Mouse (Mus musculus) embryonic facial prominence, embryonic 14.5 days (tissue): ENCODE data around the gene Srebf1. TPM values are rescaled to one million over a fixed set of nuclear protein-coding genes. Genes with fewer than 3 reads are reported as not detected.

ENCODE experiments used
- ATAC-seq: fragments of 200-750 bp; cut with Nextera tagmentation; 2 replicates; pipeline ENCODE4 v1.8.0; 2017; ENCODE audit warnings: low read depth, moderate number of reproducible peaks, moderate TSS enrichment
- DNase-seq: peaks from one replicate; pipeline ENCODE4 v3.0.0-alpha.2; 2015; ENCODE audit warnings: low spot score
- H3K27ac ChIP-seq: fragments of 300-500 bp; sonication (generic); replicated peaks from 2 replicates; pipeline ENCODE4 v1.5.1; 2014; ENCODE audit warnings: low read depth, mild to moderate bottlenecking, low read length, moderate library complexity
- H3K27me3 ChIP-seq: fragments of 300-500 bp; sonication (generic); replicated peaks from 2 replicates; pipeline ENCODE4 v1.6.1; 2014; ENCODE audit warnings: low read length; ENCODE audit not compliant: control insufficient read depth, insufficient read depth
- H3K36me3 ChIP-seq: fragments of 300-500 bp; sonication (generic); 2 replicates; pipeline ENCODE4 v1.6.1; 2014; ENCODE audit warnings: low read length, mixed read lengths; ENCODE audit not compliant: control insufficient read depth, insufficient read depth
- H3K4me1 ChIP-seq: fragments of 300-500 bp; sonication (generic); 2 replicates; pipeline ENCODE4 v1.6.1; 2014; ENCODE audit warnings: antibody characterized with exemption, low read length; ENCODE audit not compliant: control insufficient read depth, insufficient read depth
- H3K4me2 ChIP-seq: fragments of 300-500 bp; sonication (generic); 2 replicates; pipeline ENCODE4 v1.6.1; 2014; ENCODE audit warnings: low read depth, mild to moderate bottlenecking, low read length, moderate library complexity, mixed read lengths
- H3K4me3 ChIP-seq: fragments of 300-500 bp; sonication (generic); 2 replicates; pipeline ENCODE4 v1.5.1; 2014; ENCODE audit warnings: low read depth, mild to moderate bottlenecking, low read length
- H3K9ac ChIP-seq: fragments of 300-500 bp; sonication (generic); 2 replicates; pipeline ENCODE4 v1.6.1; 2014; ENCODE audit warnings: low read depth, mild to moderate bottlenecking, low read length, moderate library complexity, mixed read lengths
- H3K9me3 ChIP-seq: fragments of 300-500 bp; sonication (generic); 2 replicates; pipeline ENCODE4 v1.6.1; 2016; ENCODE audit warnings: low read length; ENCODE audit not compliant: control insufficient read depth
- WGBS: fragments of 180-500 bp; shearing (Covaris S2); extraction: QIAGEN DNeasy Blood & Tissue Kit; methylation state at CpG from one replicate; pipeline ENCODE4 v1.1.7; 2014; 5-methylcytosine and 5-hydroxymethylcytosine counted together
- polyA plus RNA-seq: library from polyadenylated mRNA; unstranded; fragments of >200 nt; fragmentation: Nextera tagmentation; extraction: Ambion mirVana; gene quantifications from 2 replicates; pipeline ENCODE4 v1.2.1, GENCODE M21; 2014

The Srebf1 gene
- polyA plus RNA-seq, 1 experiment from 2014 or later, result 58.3 TPM

DNA sequence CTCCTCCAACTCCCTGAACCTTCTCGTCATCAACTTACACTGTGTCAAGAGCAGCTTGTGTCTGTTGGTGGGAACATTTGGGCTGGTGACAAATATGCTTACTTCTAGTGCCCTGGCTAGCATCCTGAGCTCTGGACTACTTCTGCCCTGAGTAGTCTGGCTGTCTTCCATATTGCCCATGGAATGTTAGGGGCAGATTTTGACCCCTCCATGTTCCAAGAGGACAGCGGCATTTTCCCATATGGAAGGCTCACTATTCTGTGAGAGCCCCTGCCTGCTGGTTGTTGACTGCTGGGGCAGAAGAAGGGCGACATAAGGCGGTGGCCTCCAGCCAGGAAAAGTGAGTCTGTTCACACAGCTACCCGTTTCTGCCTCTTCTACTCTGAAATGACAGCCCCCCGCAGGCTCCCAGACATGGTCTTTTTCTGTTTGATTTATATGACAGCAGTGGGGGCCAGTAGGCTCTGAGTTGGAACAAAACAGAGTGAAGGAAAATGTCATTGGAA, 33.8 kb upstream of the Srebf1 start:
- H3K36me3 ChIP-seq, result peaks cover 33% of the 10 kb centered on the region
- no peak overlapping the region for H3K4me2 ChIP-seq
- H3K27me3 ChIP-seq, result no peaks in the 10 kb centered on the region
- DNase-seq, result no peak
- ATAC-seq, result no peak
- no peak overlapping the region for H3K4me3 ChIP-seq
- peaks cover 5% of the 10 kb centered on the region; the same call in 1 of the 2 replicates for H3K4me1 ChIP-seq
- H3K27ac ChIP-seq, result no peak overlapping the region
- no peak overlapping the region for H3K9ac ChIP-seq
- no peaks in the 10 kb centered on the region for H3K9me3 ChIP-seq
- 56% methylated on average over 6 of the region's 6 CpGs for WGBS

DNA sequence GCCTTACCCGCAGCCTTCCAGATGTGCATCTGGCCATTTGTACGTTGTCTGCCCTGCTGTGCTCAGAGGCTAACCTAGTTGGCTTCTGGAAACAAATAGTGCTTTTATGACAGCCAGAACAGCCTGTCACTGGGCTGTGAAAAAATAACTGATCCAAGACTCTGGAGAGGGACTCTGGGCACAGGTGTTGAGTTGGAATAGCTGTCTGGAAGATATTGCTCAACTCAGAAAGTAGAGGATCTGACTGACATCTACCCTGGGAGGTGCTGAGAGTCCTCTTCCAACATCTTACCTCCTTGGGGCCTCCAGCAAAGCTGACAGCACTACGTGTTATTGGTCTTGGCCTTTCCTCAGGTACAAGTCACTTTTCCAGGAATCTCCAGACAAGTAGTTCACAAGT, 33.3 kb upstream of the Srebf1 start:
- no peaks in the 10 kb centered on the region for H3K9me3 ChIP-seq
- peaks cover 5% of the 10 kb centered on the region; the same call in 1 of the 2 replicates for H3K4me1 ChIP-seq
- no peak overlapping the region for H3K9ac ChIP-seq
- H3K36me3 ChIP-seq, result peaks cover 38% of the 10 kb centered on the region
- ATAC-seq, result no peak
- no peak overlapping the region for H3K4me2 ChIP-seq
- 69% methylated on average over 3 of the region's 3 CpGs for WGBS
- H3K4me3 ChIP-seq, result no peak overlapping the region
- DNase-seq, result no peak
- H3K27me3 ChIP-seq, result no peaks in the 10 kb centered on the region
- H3K27ac ChIP-seq, result no peak overlapping the region

DNA sequence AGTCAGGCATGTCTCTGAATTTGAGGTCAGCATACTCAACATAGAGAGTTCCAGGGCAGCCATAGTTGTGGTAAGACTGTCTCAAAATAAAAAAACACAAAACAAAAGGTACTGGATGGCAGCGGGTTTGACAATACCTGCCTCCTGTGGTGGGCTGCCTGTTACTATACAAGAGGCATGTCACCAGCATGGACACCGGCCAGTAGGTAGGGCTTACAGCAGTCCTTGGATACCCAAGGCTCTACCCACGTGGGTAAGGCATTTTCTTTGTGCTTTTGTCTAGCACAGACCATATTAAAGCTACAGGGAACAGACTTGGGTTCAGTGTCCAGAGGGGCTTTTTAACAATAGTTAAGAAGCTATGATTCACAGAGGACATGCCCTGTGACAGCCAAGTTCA, 32.8 kb upstream of the Srebf1 start:
- no peaks in the 10 kb centered on the region for H3K9me3 ChIP-seq
- H3K27ac ChIP-seq, result no peak overlapping the region
- 64% methylated on average over 3 of the region's 3 CpGs for WGBS

DNA sequence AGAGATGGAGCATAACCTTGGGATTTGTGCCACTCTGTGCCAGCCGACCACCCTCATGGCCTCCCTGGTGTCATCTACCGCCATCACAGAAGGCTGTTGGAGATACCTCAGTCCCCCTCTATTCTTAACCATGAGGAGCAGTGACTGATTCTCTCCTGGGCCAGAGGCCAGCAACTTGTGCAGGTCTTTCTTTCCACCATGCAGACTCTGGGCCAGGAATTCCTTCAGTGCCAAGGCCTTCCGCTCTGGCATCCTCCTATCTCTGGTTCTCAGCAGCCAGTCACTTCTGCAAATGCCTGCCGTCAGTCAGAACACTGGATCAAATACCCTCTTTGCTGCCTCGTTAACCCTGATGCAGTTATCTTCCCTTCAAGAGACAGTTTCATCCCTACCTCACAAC, 31.9 kb upstream of the Srebf1 start:
- 83% methylated on average over 5 of the region's 5 CpGs for WGBS
- Histone ChIP-seq H3K9ac (no peak overlapping the region), H3K9me3 (no peaks in the 10 kb centered on the region), H3K27me3 (no peaks in the 10 kb centered on the region), H3K4me1 (peaks cover 5% of the 10 kb centered on the region; the same call in 1 of the 2 replicates), H3K36me3 (peaks cover 44% of the 10 kb centered on the region), H3K4me3 (no peak overlapping the region), H3K4me2 (no peak overlapping the region), H3K27ac (no peak overlapping the region)
- no peak for ATAC-seq
- no peak for DNase-seq

More for the DNA sequence above, 32.8 kb upstream of the Srebf1 start:
- DNase-seq (no peak), ATAC-seq (no peak)
- no peaks in the 10 kb centered on the region for H3K27me3 ChIP-seq
- peaks cover 5% of the 10 kb centered on the region; the same call in 1 of the 2 replicates for H3K4me1 ChIP-seq
- H3K4me2 ChIP-seq, result no peak overlapping the region
- H3K36me3 ChIP-seq, result peaks cover 43% of the 10 kb centered on the region
- H3K4me3 ChIP-seq, result no peak overlapping the region
- H3K9ac ChIP-seq, result no peak overlapping the region

DNA sequence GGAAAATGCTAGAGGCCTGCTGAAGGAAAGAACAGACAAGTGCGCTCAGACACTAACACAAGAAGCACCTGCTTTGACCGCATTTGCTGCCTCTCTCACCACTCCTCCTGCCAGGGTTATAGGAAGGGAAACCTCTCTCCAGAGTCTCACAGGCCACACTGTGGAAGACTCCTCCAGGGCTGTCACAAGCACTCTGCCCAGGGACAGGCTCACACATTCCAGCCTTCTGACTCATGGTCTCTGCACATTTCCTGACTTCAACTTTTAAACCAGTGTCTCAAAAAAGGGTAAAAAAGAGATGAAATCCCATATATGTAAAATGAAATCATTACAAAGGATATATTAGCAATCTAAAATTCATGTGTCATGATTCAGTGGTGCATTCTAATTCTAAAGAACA, 31.2 kb upstream of the Srebf1 start:
- Histone ChIP-seq H3K27ac (no peak overlapping the region), H3K4me1 (peaks cover 5% of the 10 kb centered on the region; the same call in 1 of the 2 replicates), H3K36me3 (peaks cover 39% of the 10 kb centered on the region), H3K4me2 (no peak overlapping the region), H3K9me3 (no peaks in the 10 kb centered on the region), H3K27me3 (no peaks in the 10 kb centered on the region), H3K9ac (no peak overlapping the region), H3K4me3 (no peak overlapping the region)
- ATAC-seq (no peak), DNase-seq (no peak)
- WGBS, result 98% methylated on average over 2 of the region's 2 CpGs

DNA sequence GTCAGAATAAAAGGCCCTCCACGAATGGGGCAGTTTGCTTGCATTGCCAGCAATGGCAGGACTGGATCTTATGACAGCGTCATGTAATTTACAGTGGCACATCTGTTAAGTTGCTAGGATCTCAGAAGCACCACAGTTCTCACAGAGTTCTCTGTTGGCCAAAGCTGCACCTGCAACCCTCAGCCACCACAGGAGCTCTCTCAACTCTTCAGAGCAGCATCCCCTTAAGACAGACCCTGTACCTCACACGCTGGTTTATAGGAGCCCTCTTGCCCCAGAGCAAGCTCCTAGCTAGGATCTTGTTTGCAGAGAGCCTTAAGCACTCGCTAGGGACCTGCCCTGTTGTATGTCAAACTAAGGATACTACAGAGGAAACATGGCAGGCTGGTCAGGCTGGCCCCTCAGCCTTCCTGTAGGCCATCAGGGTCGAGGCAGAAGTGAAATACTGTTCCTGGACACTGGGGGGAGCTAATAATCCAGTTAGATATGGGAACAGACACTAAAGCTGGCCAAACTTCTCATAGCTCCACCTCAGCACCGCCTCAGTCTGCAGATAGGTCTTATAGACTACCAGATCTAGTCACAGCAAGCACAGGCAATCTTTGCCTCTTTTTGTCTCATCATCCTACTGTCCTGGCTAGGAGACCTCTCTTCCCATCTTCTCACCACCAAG, 28.7 kb upstream of the Srebf1 start:
- WGBS, result 59% methylated on average over 6 of the region's 6 CpGs
- Histone ChIP-seq H3K27ac (no peak overlapping the region), H3K4me1 (peaks cover 7% of the 10 kb centered on the region), H3K9me3 (no peaks in the 10 kb centered on the region), H3K4me3 (no peak overlapping the region), H3K27me3 (no peaks in the 10 kb centered on the region), H3K4me2 (no peak overlapping the region), H3K36me3 (peaks cover 28% of the 10 kb centered on the region), H3K9ac (no peak overlapping the region)
- peak; percentile 58 for DNase-seq
- no peak for ATAC-seq

DNA sequence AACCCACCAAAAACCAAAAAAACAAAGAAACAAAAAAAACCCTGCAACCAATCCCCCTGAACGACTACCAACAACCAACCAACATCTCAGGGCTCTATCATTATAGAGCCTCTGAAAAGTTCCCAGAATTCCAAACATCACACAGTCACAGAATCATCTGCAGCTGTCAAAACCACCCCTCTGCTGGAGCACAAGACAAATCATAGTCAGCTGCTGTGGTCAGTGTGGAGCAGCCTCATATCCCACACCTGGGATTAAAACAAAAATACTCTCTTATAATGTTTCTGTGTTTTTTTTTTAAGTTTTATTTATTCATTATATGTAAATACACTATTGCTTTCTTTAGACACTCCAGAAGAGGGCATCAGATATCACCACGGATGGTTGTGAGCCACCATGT, 27.5 kb upstream of the Srebf1 start:
- no peak overlapping the region for H3K27ac ChIP-seq
- no peak overlapping the region for H3K4me3 ChIP-seq
- no peaks in the 10 kb centered on the region for H3K27me3 ChIP-seq
- 80% methylated on average over 2 of the region's 2 CpGs for WGBS
- H3K4me2 ChIP-seq, result no peak overlapping the region
- DNase-seq (no peak), ATAC-seq (no peak)
- H3K36me3 ChIP-seq, result peaks cover 27% of the 10 kb centered on the region; the same call in 1 of the 2 replicates
- H3K9ac ChIP-seq, result no peak overlapping the region
- H3K9me3 ChIP-seq, result no peaks in the 10 kb centered on the region
- H3K4me1 ChIP-seq, result peaks cover 5% of the 10 kb centered on the region; the same call in 1 of the 2 replicates

DNA sequence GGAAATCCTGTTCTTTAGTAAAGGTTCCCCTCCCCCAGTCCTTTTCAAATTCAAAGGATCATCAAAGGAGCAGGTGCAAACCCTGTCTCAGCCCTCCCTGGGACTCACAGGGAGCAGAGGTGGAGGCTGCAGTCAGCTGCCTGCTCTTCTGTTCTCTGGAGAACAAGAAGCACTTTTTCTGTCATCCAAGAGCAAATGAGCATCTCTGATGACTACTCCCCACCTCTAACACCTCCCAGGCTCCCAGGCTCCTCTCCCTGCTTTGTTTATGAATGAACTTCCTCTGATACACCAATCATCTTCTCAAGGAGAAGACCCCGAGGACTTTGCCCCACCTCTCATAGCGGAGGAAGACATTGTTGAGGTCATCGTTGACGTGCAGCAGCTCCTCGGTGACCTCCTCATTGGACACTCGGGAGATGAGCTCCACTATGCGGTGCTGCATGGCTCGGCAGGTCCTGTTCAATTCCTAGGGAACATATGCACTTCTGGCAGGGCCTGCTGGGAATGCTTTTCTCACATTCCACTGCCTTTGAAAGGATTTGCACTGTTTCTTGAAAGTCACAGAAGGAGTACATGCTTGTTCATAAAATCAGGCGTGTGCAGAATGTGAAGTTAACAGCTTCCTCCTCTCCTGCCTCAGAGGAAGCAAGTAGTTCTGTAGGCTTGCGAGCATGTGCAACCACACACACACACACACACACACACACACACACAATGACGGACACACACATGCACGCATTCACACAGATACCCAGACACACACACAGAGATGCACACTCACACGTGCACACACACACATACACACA, 26.4 kb upstream of the Srebf1 start:
- ATAC-seq (peak; percentile 51; the same call in 1 of the 2 replicates), DNase-seq (peak; percentile 44)
- peaks cover 5% of the 10 kb centered on the region; the same call in 1 of the 2 replicates for H3K4me1 ChIP-seq
- H3K36me3 ChIP-seq, result peaks cover 25% of the 10 kb centered on the region; the same call in 1 of the 2 replicates
- 45% methylated on average over 13 of the region's 13 CpGs for WGBS
- no peak overlapping the region for H3K4me2 ChIP-seq
- H3K27me3 ChIP-seq, result no peaks in the 10 kb centered on the region
- 0 out of 2 replicates have a peak overlapping the region, but pooled peaks have one; percentile 16 for H3K9ac ChIP-seq
- no peak overlapping the region for H3K4me3 ChIP-seq
- no peak overlapping the region for H3K27ac ChIP-seq
- H3K9me3 ChIP-seq, result no peaks in the 10 kb centered on the region
